Mouse (Mus musculus) testis, adult 2 months (tissue): ENCODE data around the gene Rmnd5b.
A peak's percentile ranks its signal among the peaks of the same experiment; 100 is the strongest.

ENCODE experiments used
- CTCF ChIP-seq: fragments of 200-500 bp; IDR thresholded peaks from 2 replicates; pipeline ENCODE4 v1.5.1; 2012; ENCODE audit warnings: low read depth, mild to moderate bottlenecking, inconsistent platforms, low read length, moderate library complexity; ENCODE audit not compliant: control insufficient read depth, insufficient read depth, insufficient replicate concordance
- POLR2A ChIP-seq: fragments of 200-500 bp; IDR thresholded peaks from 2 replicates; pipeline ENCODE4 v1.6.1; 2012; ENCODE audit warnings: low read depth, mild to moderate bottlenecking, inconsistent platforms, low read length, moderate library complexity; ENCODE audit not compliant: control insufficient read depth

GRCm38 (mm10) chr11:51617693-51618092 is 18.0 kb downstream of the Rmnd5b start:
- no peak for TF ChIP-seq POLR2A
- peak; percentile 57; the same call in 1 of the 2 replicates for TF ChIP-seq CTCF
